Mouse (Mus musculus): Measurements from ENCODE around the gene Foxm1.

Foxm1 gene

DNA sequence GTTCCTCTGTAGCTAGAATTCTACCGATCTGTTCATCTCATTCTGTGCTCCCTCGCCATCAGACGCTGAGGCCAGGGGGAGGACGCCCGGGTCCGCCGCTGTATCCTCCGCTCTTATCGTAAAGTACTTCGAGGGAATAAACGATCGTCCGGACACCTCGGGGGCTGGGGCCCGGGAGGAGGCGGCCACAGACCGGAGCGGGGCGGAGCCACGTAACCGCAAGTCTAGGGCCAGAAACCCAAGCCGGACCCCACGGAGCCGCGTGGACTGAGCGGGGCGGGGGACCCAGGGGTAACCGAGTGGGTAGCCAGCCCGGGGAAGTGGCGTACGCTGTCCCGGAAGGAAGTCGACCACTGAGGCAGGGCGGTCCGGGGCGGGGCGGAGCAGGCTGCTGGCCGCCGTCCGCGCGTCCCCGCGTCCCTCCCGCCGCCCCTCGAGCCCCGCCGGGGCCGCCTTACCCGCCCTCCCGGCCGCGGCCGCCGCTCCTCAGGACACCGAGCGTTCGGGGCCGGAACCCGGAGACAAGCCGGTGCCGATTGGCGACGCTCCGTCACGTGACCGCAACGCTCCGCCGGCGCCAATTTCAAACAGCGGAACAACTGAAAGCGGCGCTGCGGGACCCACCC lies at the start of gene Foxm1, which contains the start of gene Rhno1:
Gene Foxm1 (plus strand): TSS at position 587 of the 626 bp plus-strand sequence.
Gene Rhno1 (minus strand): TSS at position 531 of the 626 bp plus-strand sequence.
- peak; percentile 67 to 78 for DNase-seq (ENCODE audit: low spot score in 2 of 2)

DNA sequence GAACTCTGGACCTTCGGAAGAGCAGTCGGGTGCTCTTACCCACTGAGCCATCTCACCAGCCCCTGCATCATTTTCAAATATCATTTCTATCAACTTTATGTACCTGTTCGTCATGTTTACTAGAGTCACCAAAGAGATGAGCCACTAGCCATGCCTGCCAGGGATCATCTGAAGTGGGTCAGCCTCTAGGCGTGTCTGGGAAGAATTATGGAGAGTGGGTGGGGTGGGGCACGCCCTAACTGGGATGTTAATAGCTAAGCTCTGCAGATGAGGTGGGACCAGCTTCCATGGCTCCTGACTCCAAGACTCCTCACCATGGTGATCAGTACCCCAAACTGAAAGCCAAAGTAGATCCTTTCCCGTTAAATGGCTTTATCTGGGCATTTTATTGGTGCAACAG lies 48.0 kb upstream of the Foxm1 start:
- no peak for DNase-seq (ENCODE audit: low spot score in 2 of 2)

DNA sequence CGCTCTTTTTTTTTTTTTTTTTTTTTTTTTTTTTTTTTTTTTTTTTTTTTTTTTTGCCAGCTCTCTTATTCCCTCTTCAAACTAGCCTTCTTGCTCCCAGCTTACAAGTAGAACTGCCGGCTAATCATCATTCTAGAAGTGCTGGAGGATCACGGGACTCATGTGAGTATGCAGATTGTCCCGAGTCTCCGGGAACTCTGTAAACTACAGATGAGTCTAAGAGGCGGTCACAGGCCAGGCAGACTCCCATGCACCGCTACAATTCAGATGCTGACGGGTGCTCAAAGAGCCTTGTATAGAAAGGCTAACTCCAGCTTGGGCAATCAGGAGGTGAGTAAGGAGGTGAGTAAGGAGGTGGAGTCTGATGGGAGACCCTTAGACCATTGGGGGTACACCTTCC lies 47.2 kb upstream of the Foxm1 start:
- DNase-seq (ENCODE audit: low spot score in 2 of 2) = no peak

GRCm38 (mm10) chr6:128318317-128318716 lies 44.5 kb upstream of the Foxm1 start:
- DNase-seq (ENCODE audit: low spot score in 2 of 2) = peak; percentile 39 to 53

DNA sequence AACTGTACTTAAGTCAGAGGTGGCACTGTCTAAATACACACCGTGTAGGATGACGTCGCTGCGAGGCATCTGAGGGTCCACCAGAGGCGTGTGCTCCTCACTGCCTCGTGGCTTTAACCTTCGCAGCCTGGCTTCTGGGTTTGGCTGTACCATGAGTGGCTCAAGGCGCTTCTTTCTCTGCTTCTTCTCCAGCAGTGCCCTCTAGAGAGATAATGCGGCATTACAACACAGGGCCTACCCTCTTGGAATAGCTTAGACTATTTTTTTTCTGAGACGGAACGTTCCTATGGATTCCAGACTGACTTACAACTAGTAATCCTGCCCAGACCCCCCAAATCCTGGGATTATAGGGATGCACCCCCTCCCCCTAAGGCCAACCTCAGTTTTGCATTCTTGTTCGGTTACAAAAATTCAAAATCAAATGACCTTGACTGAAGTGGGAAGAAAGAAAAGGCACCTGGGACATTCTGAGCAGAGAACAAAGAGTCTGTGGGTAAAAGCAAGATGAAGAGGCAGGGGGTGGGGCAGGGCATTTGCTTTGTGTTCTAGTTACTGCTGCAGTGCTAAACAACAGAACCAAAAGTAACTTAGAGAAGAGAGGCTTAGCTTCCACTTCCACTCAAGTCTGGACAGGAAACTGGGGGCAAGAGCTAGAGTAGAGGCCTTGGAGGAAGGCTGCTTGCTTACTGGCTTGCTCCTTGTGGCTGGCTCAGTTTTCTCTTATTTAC lies 28.2 kb upstream of the Foxm1 start:
- peak; percentile 38 to 65 for DNase-seq (ENCODE audit: low spot score in 2 of 2)

- no peak for DNase-seq (ENCODE audit: low spot score in 2 of 2)
Observed at GRCm38 (mm10) chr6:128337467-128337866, 25.3 kb upstream of the Foxm1 start.

DNA sequence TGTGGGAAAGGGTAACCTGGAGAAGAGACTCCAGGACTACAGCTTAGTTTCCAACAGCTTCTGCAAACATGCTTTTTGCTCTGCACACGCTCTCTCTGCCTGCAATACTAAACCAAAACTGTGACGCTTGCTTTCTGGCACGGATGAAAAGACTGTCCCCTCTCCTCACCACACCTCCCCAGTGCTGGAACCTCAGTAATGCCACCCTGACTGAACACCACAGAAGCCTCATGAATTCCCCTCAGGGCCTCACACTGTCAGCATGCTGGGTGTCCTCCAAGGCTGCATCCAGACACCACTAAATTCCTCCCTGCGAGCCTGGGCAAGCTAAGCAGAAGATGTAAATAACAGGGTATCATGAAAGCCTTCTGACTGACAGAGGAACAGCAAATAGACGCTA lies 23.9 kb upstream of the Foxm1 start:
- no peak for DNase-seq (ENCODE audit: low spot score in 2 of 2)

DNA sequence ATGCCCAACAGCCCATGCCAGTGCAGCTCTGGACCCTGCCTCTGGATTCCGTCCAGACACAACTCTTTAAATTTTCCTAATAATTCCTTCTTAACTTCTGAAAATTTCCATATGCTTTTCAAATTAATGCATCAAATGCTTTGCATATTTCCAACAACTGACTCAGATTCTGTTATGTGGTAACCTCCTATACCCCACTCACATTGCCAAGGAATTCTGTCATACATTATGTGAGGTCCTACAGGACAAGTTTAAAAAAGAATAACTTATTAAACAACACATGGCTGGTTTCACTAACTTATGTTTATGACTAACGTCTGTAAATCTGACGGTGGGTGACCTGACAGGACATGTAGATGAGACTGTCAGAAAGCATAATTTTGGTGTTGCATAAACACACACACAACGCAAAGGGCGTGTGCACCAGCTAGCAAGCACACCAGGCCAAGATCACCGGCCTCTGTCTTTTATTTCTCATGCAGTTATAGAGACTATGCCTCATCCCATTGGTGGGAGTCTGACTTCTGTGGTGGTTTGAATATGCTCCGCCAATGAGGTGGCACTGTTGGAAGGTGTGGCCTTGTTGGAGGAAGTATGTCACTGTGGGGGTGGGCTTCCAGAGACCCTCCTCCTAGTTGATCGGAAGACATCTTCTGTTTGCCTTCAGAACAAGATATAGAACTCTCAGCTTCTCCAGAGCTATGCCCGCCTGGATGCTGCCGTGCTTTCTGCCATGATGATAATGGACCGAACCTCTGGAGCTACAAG lies 20.6 kb upstream of the Foxm1 start:
- DNase-seq (ENCODE audit: low spot score in 2 of 2) = no peak

DNA sequence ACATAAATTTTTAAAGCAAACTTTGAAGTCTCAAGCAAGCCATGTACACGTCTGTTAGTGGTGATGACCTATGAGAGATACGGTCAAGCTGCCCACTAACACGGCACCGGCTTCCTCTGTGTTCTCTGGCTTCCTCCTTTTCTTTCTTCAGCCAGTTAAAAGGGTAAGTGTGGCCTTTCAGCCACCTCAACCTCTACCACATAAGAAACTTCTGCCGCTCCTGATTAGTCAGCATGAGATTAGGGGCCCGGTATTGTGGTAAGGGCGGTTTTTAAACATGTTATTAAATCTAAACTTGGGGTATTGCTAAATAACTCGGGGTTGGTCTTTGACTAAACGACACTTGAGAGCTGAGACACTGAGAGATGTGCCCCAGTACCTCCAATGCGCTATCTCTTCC lies 17.1 kb upstream of the Foxm1 start:
- no peak for DNase-seq (ENCODE audit: low spot score in 2 of 2)

DNA sequence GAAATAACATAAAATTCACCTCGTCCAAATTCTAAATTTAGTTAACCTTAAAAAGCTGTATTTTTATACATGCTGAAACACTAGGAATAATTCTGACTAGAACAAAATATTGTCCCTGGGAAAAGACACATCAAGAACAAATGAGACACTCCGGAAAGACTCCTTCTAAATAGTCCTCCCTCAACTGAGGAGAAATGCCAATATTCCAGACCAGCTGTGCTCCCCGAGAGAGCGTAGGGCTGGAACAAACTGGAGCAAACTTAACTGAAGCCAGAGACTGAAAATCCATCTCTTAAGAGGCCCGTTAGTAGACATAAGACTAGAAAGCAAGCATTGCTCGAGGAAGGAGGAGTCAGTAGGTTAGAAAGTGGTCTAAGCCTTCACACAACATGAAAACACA lies 16.0 kb upstream of the Foxm1 start:
- no peak for DNase-seq (ENCODE audit: low spot score in 2 of 2)

DNA sequence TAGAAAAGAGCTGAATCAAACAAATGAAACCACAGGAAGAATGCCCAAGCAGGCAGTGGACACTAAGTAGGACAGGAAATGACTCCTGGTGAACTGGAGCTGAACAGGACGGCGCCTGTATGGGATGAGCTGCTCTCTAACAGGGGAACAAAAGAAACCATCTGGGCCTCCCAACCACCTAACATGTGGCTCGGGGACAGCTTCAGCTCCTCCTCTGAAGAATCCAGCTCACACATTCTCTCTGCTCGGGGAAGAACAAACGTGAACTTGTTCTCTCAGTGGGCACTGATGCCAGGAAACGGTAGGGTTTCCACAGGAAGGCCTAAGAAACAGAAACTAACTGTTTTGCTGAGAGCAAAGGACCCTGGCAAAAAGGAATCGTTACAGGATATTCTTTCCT lies 13.1 kb upstream of the Foxm1 start:
- no peak for DNase-seq (ENCODE audit: low spot score in 2 of 2)

DNA sequence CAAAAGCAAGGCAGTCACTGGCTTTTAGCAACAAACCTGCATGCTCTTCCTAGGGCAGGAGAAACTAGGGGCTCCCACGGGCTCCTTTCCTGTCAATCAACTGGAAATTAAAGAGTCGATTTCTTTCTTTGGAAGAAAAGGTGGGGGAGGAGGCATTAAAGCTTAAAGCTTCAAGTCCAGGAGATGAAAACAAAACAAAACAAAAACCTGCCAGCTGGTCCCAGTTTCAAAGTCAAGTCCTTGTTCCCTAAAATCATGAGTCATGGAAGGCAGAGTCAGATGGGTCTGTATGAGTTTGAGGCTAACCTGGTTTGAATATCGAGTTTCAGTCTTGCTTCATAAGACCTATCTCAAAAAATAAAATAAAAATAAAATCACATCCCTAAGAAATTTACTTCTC lies 8.6 kb upstream of the Foxm1 start:
- no peak for DNase-seq (ENCODE audit: low spot score in 2 of 2)

GRCm38 (mm10) chr6:128355201-128355681 lies 7.5 kb upstream of the Foxm1 start:
- DNase-seq (ENCODE audit: low spot score in 2 of 2) = peak; percentile 23 to 54

DNA sequence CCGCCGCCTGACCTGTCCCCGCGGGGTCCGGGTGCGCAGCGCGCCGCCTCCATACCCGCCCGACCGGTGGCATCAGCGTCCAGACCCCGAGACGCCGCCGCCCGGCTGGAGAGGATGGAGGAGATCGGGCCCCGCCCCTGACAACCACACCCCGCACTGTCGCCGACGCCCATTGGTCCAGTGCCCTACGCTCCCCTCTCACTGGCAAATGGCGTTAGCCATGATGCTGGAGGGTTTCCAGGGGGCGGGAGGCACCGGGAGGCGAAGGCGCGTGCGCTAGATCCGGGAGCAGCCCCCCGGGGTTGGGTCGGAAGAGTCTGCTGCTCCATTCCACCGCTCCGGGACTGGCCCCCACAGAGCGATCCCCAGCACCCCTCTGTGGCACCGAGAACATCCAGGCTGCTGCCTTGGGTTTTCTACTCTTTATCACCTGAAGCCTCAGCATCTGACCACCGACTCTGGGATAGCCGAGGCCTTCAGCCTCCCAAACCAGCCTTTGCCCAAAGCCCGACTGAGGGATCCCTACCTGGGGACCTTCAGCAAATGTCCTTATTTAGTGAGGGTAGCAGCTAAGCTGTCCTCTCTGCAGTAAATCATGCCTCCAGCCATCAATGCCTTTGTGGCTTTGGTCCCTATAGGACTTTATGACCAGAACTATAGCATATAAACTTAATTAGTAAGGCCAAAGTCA lies 6.9 kb upstream of the Foxm1 start, which contains the start of gene Tulp3:
Gene Tulp3 (minus strand): TSS at position 126 of the 691 bp plus-strand sequence.
- DNase-seq (ENCODE audit: low spot score in 2 of 2) = peak; percentile 91 to 93

GRCm38 (mm10) chr6:128358999-128359398 lies 3.8 kb upstream of the Foxm1 start:
- peak; percentile 74 to 77 for DNase-seq (ENCODE audit: low spot score in 2 of 2)

DNA sequence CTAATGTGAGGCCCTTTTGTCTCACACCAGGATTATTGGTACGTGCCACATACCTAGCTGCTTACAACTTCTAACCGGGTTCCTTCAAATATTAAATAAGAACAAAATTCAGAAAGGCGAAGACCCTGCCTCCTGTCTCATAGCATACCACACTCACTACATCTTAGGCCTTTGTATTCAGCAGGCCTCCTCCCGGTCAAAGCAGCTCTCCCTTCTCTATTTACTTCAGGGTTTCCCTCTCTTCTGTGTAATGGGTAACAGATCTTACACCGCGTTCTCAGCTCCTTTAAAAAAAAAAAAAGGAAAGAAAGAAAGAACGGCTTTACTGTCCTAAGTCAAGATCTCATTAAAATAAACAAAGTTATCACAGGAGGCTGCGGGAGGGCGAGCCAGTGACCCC lies 866 bp upstream of the Foxm1 start:
- no peak for DNase-seq (ENCODE audit: low spot score in 2 of 2)

DNA sequence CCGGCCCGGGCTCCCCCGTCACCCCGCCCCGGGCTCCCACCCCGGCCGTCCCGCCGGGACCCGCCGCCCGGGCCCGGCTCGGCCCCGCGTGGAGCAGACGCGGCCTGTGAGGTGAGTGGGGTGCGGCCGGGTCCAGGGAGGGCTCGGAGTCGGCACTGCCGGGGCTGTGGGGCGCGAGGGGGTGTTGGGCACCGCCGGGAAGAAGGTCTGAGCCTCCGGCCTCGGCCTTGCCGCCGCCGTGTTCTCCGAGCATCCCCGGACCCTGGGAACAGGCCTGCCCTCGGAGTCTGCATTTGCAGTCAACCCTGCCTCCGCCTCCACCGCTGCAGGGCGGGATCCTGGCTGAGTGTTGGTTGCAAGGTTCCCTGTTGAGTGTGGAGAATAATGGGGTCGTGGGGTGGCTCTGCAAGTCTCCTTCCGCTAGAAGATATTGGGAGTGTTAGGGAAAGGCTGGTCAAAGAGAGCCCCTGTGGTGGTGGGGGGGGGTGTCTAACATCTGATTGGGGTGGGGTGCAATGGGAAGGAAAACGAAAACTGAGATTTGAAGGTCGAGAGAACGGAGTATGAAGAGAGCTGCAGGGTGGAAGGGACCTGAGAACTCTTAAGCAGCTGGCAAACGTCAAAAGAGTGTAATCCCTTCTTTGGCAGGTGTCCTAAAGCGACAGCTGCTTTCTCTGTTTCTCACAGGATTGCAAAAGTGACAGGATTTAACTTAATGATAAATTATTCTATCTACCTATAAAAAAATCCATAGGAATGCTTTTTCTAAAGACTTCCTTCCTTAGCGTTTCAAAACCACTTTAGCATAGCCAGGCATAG lies 449 bp downstream of the Foxm1 start:
- no peak for DNase-seq (ENCODE audit: low spot score in 2 of 2)

DNA sequence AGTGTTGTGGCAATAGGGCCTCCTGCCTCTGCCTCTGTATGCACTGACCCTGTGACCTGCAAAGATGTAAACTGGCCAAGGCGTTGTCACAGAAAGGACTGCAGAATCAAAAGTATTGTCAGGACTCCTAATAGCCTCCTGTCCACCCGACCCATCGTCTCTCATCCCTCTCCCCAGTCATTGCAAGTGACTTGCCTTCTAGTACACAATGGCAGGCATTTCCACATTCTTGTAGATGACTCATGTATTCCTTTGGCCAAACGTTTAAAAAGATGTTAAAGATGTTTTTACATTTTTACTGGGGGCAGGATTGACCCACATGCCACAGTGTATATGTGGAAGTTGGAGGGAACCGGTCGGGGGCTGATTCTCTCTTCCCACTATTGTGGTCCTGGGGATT lies 2.0 kb downstream of the Foxm1 start:
- no peak for DNase-seq (ENCODE audit: low spot score in 2 of 2)

GRCm38 (mm10) chr6:128366466-128366865 lies 3.7 kb downstream of the Foxm1 start:
- no peak for DNase-seq (ENCODE audit: low spot score in 2 of 2)

- no peak for DNase-seq (ENCODE audit: low spot score in 2 of 2)
Observed at GRCm38 (mm10) chr6:128370040-128370439, 7.3 kb downstream of the Foxm1 start.

DNA sequence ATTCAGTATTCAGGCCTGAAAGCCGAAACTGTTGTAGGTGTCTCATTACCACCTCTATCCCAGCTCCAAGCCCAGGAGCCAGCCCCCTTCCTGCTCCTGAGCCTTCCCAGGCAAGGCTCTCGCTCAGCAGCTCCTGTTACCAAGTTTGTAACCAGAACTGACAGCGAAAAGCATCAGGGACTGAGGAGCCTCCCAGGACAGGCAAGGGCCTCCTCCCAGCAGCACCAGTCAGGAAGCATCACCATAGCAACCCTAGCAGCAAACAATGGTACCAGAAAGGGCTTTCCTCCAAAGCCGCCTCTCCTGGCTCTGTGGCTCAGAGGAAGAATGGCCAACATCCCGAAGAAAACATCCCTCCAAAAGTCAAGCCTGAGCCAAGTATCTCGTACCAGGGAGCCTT lies 12.4 kb downstream of the Foxm1 start, which contains the start of the genes Tex52 and Gm44596:
Gene Tex52 (plus strand): TSS at position 265 of the 400 bp plus-strand sequence.
Gene Gm44596 (plus strand): TSS at position 312 of the 400 bp plus-strand sequence.
- DNase-seq (ENCODE audit: low spot score in 2 of 2) = no peak

All from frontal cortex, postnatal 25 days (tissue).